Mouse (Mus musculus): ENCODE data around the gene Rfx1. TPM values are rescaled to one million over a fixed set of nuclear protein-coding genes. Genes with fewer than 3 reads are reported as not detected.

Gene Rfx1
- total and polyA plus RNA-seq, 3 experiments = 3.2 to 13.1 (median 10.8) TPM

DNA sequence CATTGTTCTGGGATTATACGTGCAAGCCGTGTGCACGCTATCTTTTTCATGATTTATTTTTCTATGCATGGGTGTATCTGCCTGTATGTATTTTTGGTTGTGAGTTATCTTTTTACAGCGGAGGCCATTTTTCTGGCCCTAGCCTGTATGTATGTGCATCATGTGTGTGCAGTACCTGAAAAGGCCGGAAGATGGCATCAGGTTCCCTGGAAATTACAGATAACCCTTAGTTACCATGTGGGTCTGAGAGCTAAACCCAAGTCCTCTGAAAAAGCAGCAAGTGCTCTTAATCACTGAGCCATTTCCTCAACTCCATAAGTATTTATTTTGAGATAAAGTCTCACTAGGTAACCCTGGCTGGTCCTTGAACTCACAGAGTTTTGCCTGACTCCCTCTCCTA, 13.4 kb upstream of the Rfx1 start:
- in situ Hi-C loops (cut with MboI; ENCODE audit: low pct_ligation_motif_present, low pct_unique_long_range_greater_than_20kb, low sequenced_read_pairs) = loop anchor here (10.0 kb wide), 1 partner anchor 52 kb away; the partner anchor contains the start of gene Dcaf15
- no peak overlapping the region for H3K4me3 ChIP-seq (replicated peaks in 1 of 3; ENCODE audit: low read depth in 2 of 3, low read length in 2 of 3, poor library complexity in 1 of 3)
- dilution Hi-C loops (cut with MboI; ENCODE audit: extremely low pct_ligation_motif_present, extremely low pct_unique_long_range_greater_than_20kb, low sequenced_read_pairs) = no loop called here
- H3K4me1 ChIP-seq (ENCODE audit: control insufficient read depth in 1 of 2, insufficient read depth in 2 of 2) = no peaks in the 10 kb centered on the region
- peaks cover 4% of the 10 kb centered on the region for H3K9me3 ChIP-seq (replicated peaks; ENCODE audit: low read length)
- no peaks in the 10 kb centered on the region for H3K79me2 ChIP-seq (replicated peaks; ENCODE audit: control insufficient read depth, extremely low read depth, insufficient read depth, poor library complexity, severe bottlenecking)
- H3K36me3 ChIP-seq (replicated peaks in 1 of 2; ENCODE audit: control insufficient read depth in 1 of 2, insufficient read depth in 1 of 2, low read length in 1 of 2) = no peaks in the 10 kb centered on the region
- no peak overlapping the region for H3K9ac ChIP-seq (ENCODE audit: insufficient read depth, low read depth)
- no peak overlapping the region for H3K4me2 ChIP-seq (ENCODE audit: insufficient read depth, low read depth, poor library complexity, severe bottlenecking)
- TF ChIP-seq POLR2A (IDR thresholded peaks at IDR 0.05; ENCODE audit: low read depth, low read length) (no peak), NRF1 (IDR thresholded peaks at IDR 0.05; ENCODE audit: low read depth, low read length) (no peak), ELF1 (IDR thresholded peaks at IDR 0.05; ENCODE audit: low read depth, low read length) (no peak), MXI1 (IDR thresholded peaks at IDR 0.05; ENCODE audit: low read depth, low read length) (no peak), MAX (IDR thresholded peaks at IDR 0.05; ENCODE audit: low read length) (no peak), NELFE (IDR thresholded peaks at IDR 0.05; ENCODE audit: low read depth, low read length) (no peak), CTCF (conservative IDR thresholded peaks at IDR 0.05 in 1 of 2, IDR thresholded peaks at IDR 0.05 in 1 of 2; ENCODE audit: low read depth in 2 of 2, low read length in 2 of 2) (no peak; a peak in 1 of 4 replicates), USF2 (conservative IDR thresholded peaks at IDR 0.05; ENCODE audit: low read depth, low read length) (no peak), BHLHE40 (IDR thresholded peaks at IDR 0.05; ENCODE audit: low read depth, low read length) (no peak), IRF4 (IDR thresholded peaks at IDR 0.05; ENCODE audit: low read depth, low read length) (no peak), SMC3 (IDR thresholded peaks at IDR 0.05; ENCODE audit: low read depth, low read length) (no peak), SIN3A (IDR thresholded peaks at IDR 0.05; ENCODE audit: low read length) (no peak), CHD1 (IDR thresholded peaks at IDR 0.05; ENCODE audit: low read depth, low read length) (no peak), GABPA (IDR thresholded peaks at IDR 0.05; ENCODE audit: insufficient replicate concordance, low read depth, low read length) (no peak), MAZ (IDR thresholded peaks at IDR 0.05; ENCODE audit: low read depth, low read length) (no peak), POLR2AphosphoS2 (IDR thresholded peaks at IDR 0.05; ENCODE audit: low read depth, low read length) (no peak), JUN (IDR thresholded peaks at IDR 0.05; ENCODE audit: insufficient read depth, low read depth, low read length) (no peak), HCFC1 (IDR thresholded peaks at IDR 0.05; ENCODE audit: low read depth, low read length) (no peak)
- DNase-seq (ENCODE audit: extremely low read depth) = no peak
- H3K27me3 ChIP-seq (replicated peaks) = peaks cover 11% of the 10 kb centered on the region
- no peak overlapping the region for H3K27ac ChIP-seq (ENCODE audit: insufficient read depth, low read depth)

DNA sequence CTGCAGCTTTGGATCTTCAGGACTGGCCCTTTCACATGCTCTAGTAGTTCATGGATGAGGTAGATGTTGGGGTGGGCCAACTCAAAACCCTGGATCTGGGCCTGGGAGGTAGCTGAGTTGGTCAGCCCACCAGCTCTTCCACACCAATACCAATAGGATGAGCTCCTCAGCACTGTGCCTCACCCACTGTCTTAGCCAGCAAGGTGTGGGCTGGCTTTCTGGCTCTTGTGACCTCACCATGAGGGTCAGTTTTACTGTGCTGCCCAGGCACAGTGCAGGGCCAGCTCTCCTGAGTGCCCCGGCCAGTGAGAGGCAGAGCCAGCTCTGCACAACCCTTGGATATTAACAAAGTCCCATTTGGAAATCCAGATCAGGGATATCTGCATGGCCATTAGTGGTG, 8.8 kb upstream of the Rfx1 start:
- Histone ChIP-seq H3K27me3 (replicated peaks) (peaks cover 2% of the 10 kb centered on the region), H3K79me2 (replicated peaks; ENCODE audit: control insufficient read depth, extremely low read depth, insufficient read depth, poor library complexity, severe bottlenecking) (no peaks in the 10 kb centered on the region), H3K27ac (ENCODE audit: insufficient read depth, low read depth) (no peak overlapping the region), H3K4me3 (replicated peaks in 1 of 3; ENCODE audit: low read depth in 2 of 3, low read length in 2 of 3, poor library complexity in 1 of 3) (no peak overlapping the region), H3K9me3 (replicated peaks; ENCODE audit: low read length) (peaks cover 4% of the 10 kb centered on the region), H3K9ac (ENCODE audit: insufficient read depth, low read depth) (no peak overlapping the region), H3K36me3 (replicated peaks in 1 of 2; ENCODE audit: control insufficient read depth in 1 of 2, insufficient read depth in 1 of 2, low read length in 1 of 2) (no peaks in the 10 kb centered on the region), H3K4me1 (ENCODE audit: control insufficient read depth in 1 of 2, insufficient read depth in 2 of 2) (no peaks in the 10 kb centered on the region), H3K4me2 (ENCODE audit: insufficient read depth, low read depth, poor library complexity, severe bottlenecking) (no peak overlapping the region)
- in situ Hi-C loops (cut with MboI; ENCODE audit: low pct_ligation_motif_present, low pct_unique_long_range_greater_than_20kb, low sequenced_read_pairs) = loop anchor here (10.0 kb wide), 1 partner anchor 47 kb away; the partner anchor contains the start of gene Dcaf15
- dilution Hi-C loops (cut with MboI; ENCODE audit: extremely low pct_ligation_motif_present, extremely low pct_unique_long_range_greater_than_20kb, low sequenced_read_pairs) = no loop called here
- TF ChIP-seq CTCF (conservative IDR thresholded peaks at IDR 0.05 in 1 of 2, IDR thresholded peaks at IDR 0.05 in 1 of 2; ENCODE audit: low read depth in 2 of 2, low read length in 2 of 2) (no peak), MYC (IDR thresholded peaks at IDR 0.05; ENCODE audit: low read depth, low read length) (no peak), ZKSCAN1 (IDR thresholded peaks at IDR 0.05; ENCODE audit: borderline replicate concordance, low read depth, low read length) (no peak), E2F4 (IDR thresholded peaks at IDR 0.05; ENCODE audit: insufficient replicate concordance, low read depth, low read length) (no peak), GABPA (IDR thresholded peaks at IDR 0.05; ENCODE audit: insufficient replicate concordance, low read depth, low read length) (no peak), RAD21 (IDR thresholded peaks at IDR 0.05; ENCODE audit: low read depth, low read length) (no peak), UBTF (IDR thresholded peaks at IDR 0.05; ENCODE audit: low read depth, low read length) (no peak), ZMIZ1 (IDR thresholded peaks at IDR 0.05; ENCODE audit: low read depth, low read length) (no peak), RCOR1 (conservative IDR thresholded peaks at IDR 0.05; ENCODE audit: low read depth, low read length) (no peak), CHD1 (IDR thresholded peaks at IDR 0.05; ENCODE audit: low read depth, low read length) (no peak), ELF1 (IDR thresholded peaks at IDR 0.05; ENCODE audit: low read depth, low read length) (no peak), ETS1 (conservative IDR thresholded peaks at IDR 0.05; ENCODE audit: low read depth, low read length) (no peak), POLR2AphosphoS2 (IDR thresholded peaks at IDR 0.05; ENCODE audit: low read depth, low read length) (no peak), SIN3A (IDR thresholded peaks at IDR 0.05; ENCODE audit: low read length) (no peak)
- DNase-seq (ENCODE audit: extremely low read depth) = no peak

All from CH12.LX (cell line).